Mouse (Mus musculus) liver, embryonic 13.5 days (tissue): Measurements from ENCODE around the gene Gm9780. TPM values are rescaled to one million over a fixed set of nuclear protein-coding genes. Genes with fewer than 3 reads are reported as not detected.
"Not testable (repeated sequence)": the region's sequence is repeated elsewhere in the genome, so short reads cannot be mapped to it uniquely, and the experiment has no call there.

ENCODE experiments used
- ATAC-seq: fragments of 200-750 bp; cut with Nextera tagmentation; 2 replicates; pipeline ENCODE4 v1.8.0; 2017; ENCODE audit warnings: low read depth, mild to moderate bottlenecking, moderate number of reproducible peaks, moderate library complexity
- DNase-seq: peaks from one replicate; pipeline ENCODE4 v3.0.0; 2022
- H3K27ac ChIP-seq: fragments of 300-500 bp; sonication (generic); 2 replicates; pipeline ENCODE4 v1.5.1; 2015; ENCODE audit warnings: moderate library complexity, mild to moderate bottlenecking, inconsistent platforms
- H3K27me3 ChIP-seq: fragments of 300-500 bp; sonication (generic); 2 replicates; pipeline ENCODE4 v1.6.1; 2015; ENCODE audit warnings: mild to moderate bottlenecking, inconsistent platforms
- H3K36me3 ChIP-seq: fragments of 300-500 bp; sonication (generic); 2 replicates; pipeline ENCODE4 v1.6.1; 2015; ENCODE audit warnings: mild to moderate bottlenecking, inconsistent platforms
- H3K4me1 ChIP-seq: fragments of 300-500 bp; sonication (generic); replicated peaks from 2 replicates; pipeline ENCODE4 v1.6.1; 2015; ENCODE audit warnings: inconsistent platforms
- H3K4me2 ChIP-seq: fragments of 300-500 bp; sonication (generic); 2 replicates; pipeline ENCODE4 v1.6.1; 2015; ENCODE audit warnings: inconsistent platforms, mild to moderate bottlenecking, moderate library complexity
- H3K4me3 ChIP-seq: fragments of 300-500 bp; sonication (generic); replicated peaks from 2 replicates; pipeline ENCODE4 v1.5.1; 2015; ENCODE audit warnings: mild to moderate bottlenecking, inconsistent platforms
- H3K9ac ChIP-seq: fragments of 300-500 bp; sonication (generic); 2 replicates; pipeline ENCODE4 v1.6.1; 2015; ENCODE audit warnings: mild to moderate bottlenecking, inconsistent platforms
- H3K9me3 ChIP-seq: fragments of 300-500 bp; sonication (generic); replicated peaks from 2 replicates; pipeline ENCODE4 v1.6.1; 2016; ENCODE audit warnings: inconsistent platforms
- WGBS: fragments of 180-500 bp; shearing (Covaris S2); methylation state at CpG from one replicate; pipeline ENCODE4 v1.1.7; 2015; ENCODE audit not compliant: insufficient replicate concordance; 5-methylcytosine and 5-hydroxymethylcytosine counted together
- polyA plus RNA-seq: library from polyadenylated mRNA; unstranded; fragments of >200 nt; fragmentation: Nextera tagmentation; extraction: Ambion mirVana; gene quantifications from 2 replicates; pipeline ENCODE4 v1.2.1, GENCODE M21; 2015

Gene Gm9780
- polyA plus RNA-seq, 1 experiment from 2014 or later: 3.5 TPM

GRCm38 (mm10) chr14:26035439-26035838, 7.1 kb downstream of the Gm9780 start:
- H3K9me3 ChIP-seq, H3K4me2 ChIP-seq, ATAC-seq, H3K27me3 ChIP-seq, H3K27ac ChIP-seq, H3K4me1 ChIP-seq, H3K9ac ChIP-seq, H3K36me3 ChIP-seq, DNase-seq, H3K4me3 ChIP-seq: not testable (repeated sequence)
- WGBS: no CpG with 5 or more reads among the region's 6 CpGs

GRCm38 (mm10) chr14:26034364-26034763, 8.1 kb downstream of the Gm9780 start:
- H3K4me2 ChIP-seq, H3K27me3 ChIP-seq, H3K27ac ChIP-seq, H3K36me3 ChIP-seq, DNase-seq, H3K4me1 ChIP-seq, H3K4me3 ChIP-seq, H3K9me3 ChIP-seq, ATAC-seq, H3K9ac ChIP-seq: not testable (repeated sequence)
- WGBS: no CpG with 5 or more reads among the region's 3 CpGs

GRCm38 (mm10) chr14:26025653-26026052, 16.9 kb downstream of the Gm9780 start:
- not testable (repeated sequence) for H3K27me3 ChIP-seq, ATAC-seq, H3K4me2 ChIP-seq, H3K36me3 ChIP-seq, H3K4me1 ChIP-seq, H3K27ac ChIP-seq, H3K9me3 ChIP-seq, H3K4me3 ChIP-seq, H3K9ac ChIP-seq, DNase-seq
- no CpG with 5 or more reads among the region's 12 CpGs for WGBS

- not testable (repeated sequence) for H3K4me3 ChIP-seq, H3K9ac ChIP-seq, H3K9me3 ChIP-seq, H3K27me3 ChIP-seq, H3K27ac ChIP-seq, DNase-seq, H3K4me1 ChIP-seq, H3K4me2 ChIP-seq, ATAC-seq, H3K36me3 ChIP-seq
- whole genome bisulfite sequencing: no CpG with 5 or more reads among the region's 6 CpGs
Measured at GRCm38 (mm10) chr14:26022831-26023230, 19.7 kb downstream of the Gm9780 start.

- H3K9me3 ChIP-seq, ATAC-seq: not testable (repeated sequence)
Measured at GRCm38 (mm10) chr14:26021555-26021954, 21.0 kb downstream of the Gm9780 start.

GRCm38 (mm10) chr14:26016414-26016813, 26.1 kb downstream of the Gm9780 start:
- H3K27ac ChIP-seq, H3K4me3 ChIP-seq, H3K9ac ChIP-seq, H3K4me2 ChIP-seq, H3K9me3 ChIP-seq, DNase-seq, ATAC-seq, H3K4me1 ChIP-seq, H3K36me3 ChIP-seq, H3K27me3 ChIP-seq: not testable (repeated sequence)
- WGBS: no CpG with 5 or more reads among the region's 7 CpGs

More at GRCm38 (mm10) chr14:26021555-26021954, 21.0 kb downstream of the Gm9780 start:
- H3K27ac ChIP-seq, H3K4me1 ChIP-seq, DNase-seq, H3K27me3 ChIP-seq, H3K4me3 ChIP-seq, H3K9ac ChIP-seq, H3K4me2 ChIP-seq, H3K36me3 ChIP-seq: not testable (repeated sequence)
- no CpG with 5 or more reads among the region's 9 CpGs for WGBS

GRCm38 (mm10) chr14:26007462-26007861, 35.0 kb downstream of the Gm9780 start:
- DNase-seq, H3K4me1 ChIP-seq, H3K27me3 ChIP-seq, H3K4me2 ChIP-seq, H3K27ac ChIP-seq, H3K36me3 ChIP-seq, H3K9ac ChIP-seq, H3K9me3 ChIP-seq, ATAC-seq, H3K4me3 ChIP-seq: not testable (repeated sequence)
- WGBS: no CpG with 5 or more reads among the region's 2 CpGs

- H3K9ac ChIP-seq, H3K4me1 ChIP-seq, H3K4me2 ChIP-seq, H3K4me3 ChIP-seq, ATAC-seq, H3K9me3 ChIP-seq, DNase-seq, H3K27me3 ChIP-seq, H3K27ac ChIP-seq, H3K36me3 ChIP-seq: not testable (repeated sequence)
- WGBS: 75% methylated on average over 4 of the region's 9 CpGs
Measured at GRCm38 (mm10) chr14:25981880-25982279, 60.6 kb downstream of the Gm9780 start.

GRCm38 (mm10) chr14:25979242-25979941, 63.1 kb downstream of the Gm9780 start:
- not testable (repeated sequence) for H3K9ac ChIP-seq, H3K27me3 ChIP-seq, H3K27ac ChIP-seq, H3K4me3 ChIP-seq, DNase-seq, H3K4me2 ChIP-seq, H3K4me1 ChIP-seq, ATAC-seq, H3K36me3 ChIP-seq, H3K9me3 ChIP-seq
- WGBS: 3% methylated on average over 6 of the region's 13 CpGs

- not testable (repeated sequence) for DNase-seq, H3K4me2 ChIP-seq, H3K4me3 ChIP-seq, H3K9me3 ChIP-seq, H3K27me3 ChIP-seq, H3K36me3 ChIP-seq, ATAC-seq, H3K27ac ChIP-seq, H3K4me1 ChIP-seq, H3K9ac ChIP-seq
- no CpG with 5 or more reads among the region's 25 CpGs for WGBS
Measured at GRCm38 (mm10) chr14:25978371-25979241, 63.9 kb downstream of the Gm9780 start, which contains the start of gene Duxbl1. TSS of gene Duxbl1 (plus strand) at chr14:25978577.
